Mouse (Mus musculus) lung, adult 2 months (tissue): ENCODE data around the gene Runx2.

ENCODE experiments used
- CTCF ChIP-seq: fragments of 200-500 bp; IDR thresholded peaks from 2 replicates; pipeline ENCODE4 v1.5.1; 2011; ENCODE audit warnings: mild to moderate bottlenecking, low read length, control low read depth; ENCODE audit not compliant: insufficient read depth
- POLR2A ChIP-seq: fragments of 200-500 bp; IDR thresholded peaks from 2 replicates; pipeline ENCODE4 v1.6.1; 2011; ENCODE audit warnings: low read depth, mild to moderate bottlenecking, control low read depth, low read length, borderline replicate concordance; ENCODE audit errors: extremely low read depth

DNA sequence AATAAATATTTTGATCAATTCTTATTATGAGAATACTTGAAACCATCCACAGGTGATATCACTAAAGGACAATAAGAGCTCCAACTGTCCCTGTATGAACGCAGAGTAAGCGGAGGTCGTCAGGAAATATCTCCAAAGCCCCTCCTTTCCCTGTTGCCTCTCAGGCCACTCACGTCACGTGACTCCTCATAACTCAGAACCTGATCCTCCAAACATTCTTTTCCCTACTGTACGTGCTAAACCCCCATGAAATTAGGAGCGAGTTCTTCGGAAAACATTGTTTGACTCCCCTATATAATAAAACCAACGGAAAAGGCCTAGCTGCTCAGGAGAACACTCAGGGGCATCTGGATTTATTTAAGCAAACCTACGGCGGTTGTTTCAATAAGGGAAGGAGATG, 90.3 kb downstream of the Runx2 start:
- TF ChIP-seq POLR2A = no peak
- TF ChIP-seq CTCF = no peak
